Mouse (Mus musculus) forelimb bud, embryonic 11.5 days (tissue): ENCODE results near the gene Il1rap.

Experiments used
- DNase-seq: peaks from one replicate; pipeline ENCODE4 v3.0.0-alpha.2; 2012; ENCODE audit warnings: low read depth, low spot score

Il1rap gene

GRCm38 (mm10) chr16:26612499-26613220 is 31.2 kb downstream of the Il1rap start:
- no peak for DNase-seq

DNA sequence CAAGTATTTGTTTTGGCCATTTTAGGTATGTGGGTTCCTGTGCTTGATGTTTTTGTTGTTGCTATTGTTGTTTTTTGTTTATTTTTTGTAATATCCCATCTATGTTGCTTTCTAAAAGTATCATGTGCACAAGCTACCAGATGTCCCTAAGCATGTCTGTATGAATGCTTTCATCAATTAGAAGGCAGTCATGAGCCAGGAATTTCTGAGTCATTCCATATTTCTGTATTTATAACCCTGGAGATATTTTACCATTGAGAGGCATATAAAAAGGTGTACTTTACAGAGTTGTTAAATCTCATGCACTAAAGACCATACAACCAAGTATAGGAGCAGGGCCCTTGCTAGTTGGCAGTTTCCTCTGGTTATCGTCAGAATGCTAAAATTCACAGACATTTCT is 41.6 kb downstream of the Il1rap start:
- DNase-seq, result no peak

GRCm38 (mm10) chr16:26626065-26626464 is 44.6 kb downstream of the Il1rap start:
- no peak for DNase-seq

DNA sequence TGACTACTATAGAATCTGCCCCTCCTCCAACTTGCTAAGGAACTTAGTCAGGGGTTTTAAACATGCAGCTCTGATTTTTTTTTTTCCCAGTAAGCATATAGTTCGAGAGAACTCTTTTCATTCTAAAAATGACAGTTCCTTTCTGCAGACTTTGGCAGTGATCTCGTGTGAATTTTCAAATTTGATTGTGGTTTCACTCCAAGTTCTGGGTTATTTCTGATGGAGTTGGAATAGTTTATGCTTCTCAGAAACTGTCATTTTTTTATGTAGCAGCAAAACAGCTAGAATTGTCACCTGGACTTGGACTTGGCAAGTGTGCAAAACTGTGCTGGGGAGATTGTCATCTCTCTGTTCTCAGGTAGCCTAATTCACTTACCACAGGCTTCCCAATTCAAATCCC is 53.3 kb downstream of the Il1rap start:
- no peak for DNase-seq

DNA sequence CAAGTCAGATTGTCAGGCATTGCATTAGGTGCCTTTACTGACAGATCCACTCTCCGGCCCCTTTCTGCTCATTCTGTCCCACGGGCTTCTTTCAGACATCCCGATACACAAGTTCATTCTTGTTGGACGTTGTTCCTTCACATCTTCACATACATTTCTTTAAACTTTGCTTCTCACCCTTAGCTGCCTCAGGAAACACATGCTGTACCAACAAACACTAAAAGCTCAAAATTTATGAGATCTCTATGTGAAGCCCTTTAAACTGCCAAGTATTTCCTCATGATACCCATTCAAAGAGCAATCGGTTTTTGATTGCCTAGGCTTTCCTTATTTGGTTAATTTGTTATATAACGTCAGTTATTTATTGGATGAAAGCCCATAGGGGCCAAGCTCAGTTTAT is 61.6 kb downstream of the Il1rap start:
- no peak for DNase-seq

GRCm38 (mm10) chr16:26646066-26646465 is 64.6 kb downstream of the Il1rap start:
- no peak for DNase-seq

DNA sequence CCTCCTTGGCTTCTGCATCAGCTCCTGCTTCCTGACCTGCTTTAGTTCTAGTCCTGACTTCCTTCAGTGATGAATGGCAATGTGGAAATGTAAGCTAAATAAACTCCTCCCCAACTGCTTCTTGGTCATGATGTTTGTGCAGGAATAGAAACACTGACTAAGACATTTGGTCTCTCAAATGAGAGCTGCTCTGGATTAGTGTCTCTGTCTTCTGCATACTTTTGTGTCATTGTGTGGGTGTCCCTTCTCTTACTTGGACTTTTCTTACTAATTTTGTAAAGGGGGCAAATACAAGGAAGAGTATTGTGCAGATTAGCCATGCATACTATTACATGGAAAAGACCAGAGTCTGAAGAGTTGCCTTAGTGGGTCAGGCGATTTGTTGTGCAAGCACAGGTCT is 65.5 kb downstream of the Il1rap start:
- DNase-seq, result no peak

- DNase-seq, result no peak
These were observed 81.4 kb downstream of the Il1rap start for GRCm38 (mm10) chr16:26662722-26663436.

DNA sequence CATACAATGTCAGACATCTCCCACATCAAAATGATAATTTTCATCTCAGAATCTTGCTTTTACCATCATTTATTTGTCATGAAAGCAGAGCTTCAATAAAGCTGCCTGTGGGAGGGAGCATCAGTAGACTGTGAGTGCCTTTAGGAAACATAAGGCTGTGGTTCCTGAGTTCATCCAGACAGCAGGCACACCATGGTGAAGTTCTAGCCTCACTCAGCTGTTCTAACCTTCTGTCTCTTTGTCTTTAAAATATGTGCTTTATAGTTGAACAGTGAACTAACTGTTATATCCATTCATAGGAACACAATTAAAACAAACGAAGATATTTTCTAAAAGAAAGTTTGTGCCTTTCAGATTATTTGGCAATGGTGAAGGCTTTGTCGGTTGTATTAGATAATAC is 84.9 kb downstream of the Il1rap start:
- DNase-seq, result no peak

GRCm38 (mm10) chr16:26669081-26669480 is 87.6 kb downstream of the Il1rap start:
- DNase-seq, result no peak

- no peak for DNase-seq
These were observed 98.9 kb downstream of the Il1rap start for GRCm38 (mm10) chr16:26680381-26680780.

- DNase-seq, result no peak
These were observed 108.3 kb downstream of the Il1rap start for GRCm38 (mm10) chr16:26689771-26690170.

DNA sequence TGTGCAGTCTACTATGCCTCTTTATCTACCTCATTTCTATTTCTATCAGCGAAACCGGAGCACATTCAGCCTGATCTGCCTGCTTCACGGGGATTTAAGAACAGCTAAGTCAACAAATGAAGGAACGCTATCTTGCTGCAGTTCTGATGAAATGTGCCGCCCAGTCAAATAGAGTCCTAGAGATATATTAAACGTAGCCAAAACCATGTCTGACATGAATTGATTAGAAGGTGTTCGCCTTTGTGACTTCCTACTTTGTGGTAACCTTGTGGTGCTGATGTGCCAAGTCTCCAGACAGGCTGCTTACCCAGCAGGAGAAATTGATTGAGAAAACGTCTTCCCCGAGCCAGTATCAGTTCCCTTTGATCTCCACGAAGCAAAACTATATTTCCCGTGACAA is 109.8 kb downstream of the Il1rap start:
- no peak for DNase-seq

GRCm38 (mm10) chr16:26698076-26698475 is 116.6 kb downstream of the Il1rap start:
- no peak for DNase-seq

DNA sequence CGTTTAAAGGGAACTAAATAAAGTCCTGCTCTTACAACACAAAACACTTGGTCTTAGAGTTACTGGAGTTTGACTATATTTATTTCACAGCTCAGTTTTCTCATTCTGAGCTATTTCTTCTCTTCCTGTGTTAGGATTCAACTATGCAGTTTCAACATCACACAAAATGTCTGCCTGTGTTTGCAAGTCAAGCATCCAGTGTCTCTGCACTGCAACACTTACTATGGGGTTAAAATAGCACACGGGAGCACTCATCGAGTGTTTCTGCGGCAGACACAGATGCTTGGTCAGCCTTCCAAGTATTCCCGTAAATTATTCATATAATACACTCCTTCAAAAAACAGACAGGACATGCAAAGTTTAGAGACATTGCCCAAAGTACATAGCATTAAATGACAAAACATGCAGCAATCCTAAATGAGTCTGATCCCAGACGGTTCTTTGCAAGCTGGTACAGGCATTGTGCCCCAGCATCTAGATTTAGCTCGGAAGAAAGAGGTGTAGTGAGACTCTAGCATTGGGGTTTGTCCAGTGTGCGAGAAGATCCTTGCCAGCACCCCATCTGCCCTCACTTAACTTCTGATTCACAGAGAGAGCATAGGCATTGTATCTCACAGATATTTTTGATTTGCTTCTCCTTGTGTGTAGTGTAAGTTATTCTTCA is 119.1 kb downstream of the Il1rap start:
- no peak for DNase-seq

- no peak for DNase-seq
These were observed 124.3 kb downstream of the Il1rap start for GRCm38 (mm10) chr16:26705658-26706371.

- no peak for DNase-seq
These were observed 125.0 kb downstream of the Il1rap start for GRCm38 (mm10) chr16:26706503-26706902.

- no peak for DNase-seq
These were observed 129.4 kb downstream of the Il1rap start for GRCm38 (mm10) chr16:26710922-26711321.

DNA sequence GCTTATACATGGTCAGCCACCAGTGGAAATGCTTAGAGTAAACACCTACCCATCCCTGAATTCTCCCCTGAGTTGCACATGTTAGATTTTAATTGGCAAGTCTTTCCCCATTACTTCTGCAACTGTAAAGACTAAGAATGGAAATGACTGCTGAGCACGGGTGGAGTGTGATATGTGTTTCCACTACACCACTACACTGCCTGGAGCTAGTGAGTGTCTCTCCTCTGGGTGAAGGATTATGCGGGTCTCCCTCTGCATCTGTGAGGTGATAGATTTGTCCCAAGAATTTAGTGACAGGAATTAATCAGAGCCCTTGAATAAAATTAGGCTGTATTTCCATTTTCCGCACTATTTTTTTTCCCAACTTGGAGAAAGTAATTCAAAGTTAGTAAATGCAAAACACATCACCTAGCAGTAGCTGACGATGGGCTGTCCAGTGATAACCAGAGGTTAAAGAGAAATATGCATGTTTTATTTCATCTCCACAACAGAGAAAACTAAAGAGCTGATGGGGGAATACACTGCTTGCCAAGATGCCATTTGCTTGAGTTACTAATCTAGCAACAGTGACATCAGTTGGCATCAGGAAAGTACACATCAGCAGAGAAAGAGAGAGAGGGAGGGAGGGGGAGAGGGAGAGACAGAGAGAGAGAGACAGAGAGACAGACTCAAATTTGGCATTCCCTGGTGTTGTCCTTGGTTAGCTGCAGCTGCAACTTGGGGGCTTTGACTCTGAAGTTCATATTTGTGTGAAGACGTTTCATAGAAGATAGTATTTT is 132.2 kb downstream of the Il1rap start:
- DNase-seq, result no peak

DNA sequence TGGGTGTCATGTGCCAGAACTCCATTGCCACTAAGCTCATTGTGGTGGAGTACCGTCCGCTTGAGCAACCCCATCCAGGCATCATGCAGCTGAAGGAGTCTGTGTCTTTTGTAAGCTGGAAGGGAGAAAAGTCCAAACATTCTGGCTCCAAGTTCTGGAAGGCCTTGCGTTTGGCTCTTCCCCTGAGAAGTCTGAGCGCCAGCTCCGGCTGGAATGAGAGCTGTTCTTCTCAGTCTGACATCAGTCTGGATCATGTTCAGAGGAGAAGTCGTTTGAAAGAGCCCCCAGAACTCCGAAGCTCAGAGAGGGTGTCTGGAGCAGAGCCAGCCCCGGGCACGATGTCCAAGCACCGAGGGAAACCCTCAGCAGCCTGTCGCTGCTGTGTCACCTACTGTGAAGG is 141.0 kb downstream of the Il1rap start:
- no peak for DNase-seq
